Mouse (Mus musculus) left cerebral cortex, adult 6 months (tissue): ENCODE results near the gene Csn1s2a. TPM values are rescaled to one million over a fixed set of nuclear protein-coding genes. Genes with fewer than 3 reads are reported as not detected.

Experiments
- long read RNA-seq, 2 experiments: library from polyadenylated mRNA; unstranded; transcript quantifications; one replicate each; pipeline ENCODE4 v2.0.0; 2019 to 2020
- polyA plus RNA-seq: library from polyadenylated mRNA; unstranded; fragments of <200 nt; fragmentation: Nextera tagmentation; gene quantifications from 2 replicates; pipeline ENCODE4 v1.2.3, GENCODE M21; 2021

Gene Csn1s2a
- polyA plus RNA-seq: not detected in 2 replicates
- long read RNA-seq, experiment 1: 0 reads
- long read RNA-seq, experiment 2: 0 reads

DNA sequence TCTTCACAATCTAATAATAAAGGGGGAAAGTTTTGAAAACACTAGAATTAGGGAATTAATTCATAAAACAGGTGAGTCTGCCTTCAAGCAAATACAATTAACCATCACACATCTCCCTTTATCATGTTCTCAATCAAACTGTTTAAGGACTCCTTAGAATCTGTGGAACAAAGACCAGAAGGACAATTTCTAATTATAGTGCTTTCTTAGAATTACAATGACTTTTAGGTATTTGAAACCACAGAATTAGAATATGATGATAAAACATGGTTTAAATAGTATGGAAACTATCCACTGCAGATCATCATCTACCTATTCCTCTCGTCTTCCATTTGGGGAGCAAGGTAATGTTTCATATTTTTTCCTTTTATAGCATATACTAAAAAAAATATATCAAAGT, at the start of gene Csn1s2a:
Gene Csn1s2a, plus strand, starts transcription at position 301 of the 400 bp plus-strand sequence.

DNA sequence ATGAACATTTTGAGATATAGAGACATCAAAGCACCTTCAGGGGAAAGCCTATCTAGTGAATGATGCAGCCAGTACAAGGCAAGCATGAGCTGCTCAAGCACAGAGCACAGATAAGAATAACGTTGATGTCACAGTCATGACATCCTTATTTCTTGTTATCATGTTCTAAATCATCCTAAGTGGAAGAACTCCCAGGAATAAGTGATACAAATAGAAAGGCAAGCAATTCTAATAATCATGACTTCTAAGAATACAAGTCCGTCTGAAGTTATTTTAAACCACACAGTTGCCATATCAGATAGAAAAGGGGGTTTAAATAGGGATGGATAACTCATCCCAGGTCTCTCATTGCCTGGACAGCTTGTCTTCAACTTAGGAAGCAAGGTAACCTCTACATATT, 33.4 kb downstream of the Csn1s2a start, which contains the start of gene Csn1s2b:
Gene Csn1s2b, plus strand, starts transcription at position 301 of the 400 bp plus-strand sequence.

DNA sequence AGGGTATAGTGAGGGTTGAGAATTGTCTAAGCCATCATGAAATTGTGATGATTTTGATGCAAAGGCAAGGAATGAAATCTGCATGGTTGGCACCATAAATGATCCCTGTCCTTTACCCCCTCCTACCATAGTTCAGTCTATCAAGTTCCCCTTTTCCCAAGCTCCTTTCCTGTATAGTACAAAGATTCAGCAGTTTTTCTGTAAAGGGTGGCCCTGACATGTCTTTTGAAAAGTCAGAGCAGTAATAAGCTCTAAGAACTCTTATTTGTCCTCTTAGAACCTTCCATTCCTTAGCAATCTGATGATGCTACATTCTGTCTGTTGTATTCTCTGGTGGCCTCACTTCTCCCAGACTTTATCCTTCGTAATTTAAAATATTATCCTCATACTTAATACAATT, 51.0 kb downstream of the Csn1s2a start, which contains the start of gene Prr27:
Gene Prr27, plus strand, starts transcription at position 301 of the 400 bp plus-strand sequence.

Other genes starting within 250 kb of the Csn1s2a start
- gene Sult1b1, start 236.4 kb upstream of the Csn1s2a start, polyA plus RNA-seq: not detected in 2 replicates
- gene Sult1d1, start 205.5 kb upstream of the Csn1s2a start, polyA plus RNA-seq: not detected in 2 replicates
- gene Sult1e1, start 183.0 kb upstream of the Csn1s2a start, polyA plus RNA-seq: not detected in 2 replicates
- not detected in 2 replicates for gene Csn1s1, start 108.4 kb upstream of the Csn1s2a start, polyA plus RNA-seq
- not detected in 2 replicates for gene Csn2, start 74.9 kb upstream of the Csn1s2a start, polyA plus RNA-seq
- gene Csn1s2b, start 33.5 kb downstream of the Csn1s2a start, polyA plus RNA-seq: not detected in 2 replicates
- not detected in 2 replicates for gene Prr27, start 51.1 kb downstream of the Csn1s2a start, polyA plus RNA-seq
- gene Odam, start 110.5 kb downstream of the Csn1s2a start, polyA plus RNA-seq: not detected in 2 replicates
- gene Csn3, start 151.0 kb downstream of the Csn1s2a start, polyA plus RNA-seq: not detected in 2 replicates
- gene 2310003L06Rik, start 194.9 kb downstream of the Csn1s2a start, polyA plus RNA-seq: 0.11 and 0.12 TPM in 2 replicates
- not detected in 2 replicates for gene Gm28434, start 194.9 kb downstream of the Csn1s2a start, polyA plus RNA-seq
- not detected in 2 replicates for gene Cabs1, start 204.9 kb downstream of the Csn1s2a start, polyA plus RNA-seq
- gene Smr3a, start 228.0 kb downstream of the Csn1s2a start, polyA plus RNA-seq: not detected in 2 replicates